Comparison of ENCODE assay signal across 9 mouse cellular contexts in the genomic region with DNA sequence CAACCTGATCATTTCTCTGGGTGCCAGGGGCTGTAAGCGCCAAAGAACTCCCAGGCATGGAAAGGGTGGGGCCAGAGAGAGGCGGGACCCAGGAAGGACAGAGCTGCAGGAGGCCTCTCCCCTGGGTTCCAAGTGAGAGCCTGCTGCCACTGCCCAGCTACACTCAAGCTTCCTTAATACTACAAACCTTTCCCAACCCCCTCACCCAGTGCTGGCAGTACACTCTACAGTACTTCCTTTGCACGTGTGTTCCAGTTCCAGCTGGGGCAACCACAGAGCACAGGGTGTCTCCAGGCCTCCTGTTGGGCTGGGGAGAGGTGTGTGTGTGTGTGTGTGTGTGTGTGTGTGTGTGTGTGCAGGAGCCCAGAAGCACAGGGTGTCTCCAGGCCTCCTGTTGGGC. TPM values are rescaled to one million over a fixed set of nuclear protein-coding genes. Genes with fewer than 3 reads are reported as not detected.
DNase-seq lines count a peak whose midpoint lies in the region; ATAC-seq and TF ChIP-seq lines count a peak whose summit lies in the region.
"Had no signal": no experiment of that assay in that cellular context is flagged by ENCODE, and none has a peak within 500 bp of the region (broad histone marks: within the 10 kb centered on the region; RNA-seq: fewer than 3 reads in every experiment).

No protein-coding gene starts in this region.

- peaks cover 3% of the 10 kb centered on the region; the same call in 1 of the 2 replicates for H3K27me3 ChIP-seq in hindbrain, embryonic 11.5 days (ENCODE audit: control insufficient read depth, insufficient read depth, low read length)
- H3K27me3 ChIP-seq in hindbrain, embryonic 14.5 days (ENCODE audit: control insufficient read depth, insufficient read depth, low read length): no peaks in the 10 kb centered on the region
- H3K27me3 ChIP-seq in liver, embryonic 14.5 days (ENCODE audit: control insufficient read depth, insufficient read depth, low read length): no peaks in the 10 kb centered on the region; the same call in 1 of the 2 replicates
- H3K27me3 ChIP-seq in neural tube, embryonic 15.5 days (replicated peaks): 0 out of 2 replicates have a peak, but pooled peaks cover 4% of the 10 kb centered on the region
- H3K27me3 ChIP-seq: Patski had no signal

- no peak for ATAC-seq in hindbrain, embryonic 11.5 days (ENCODE audit: low FRiP score)
- ATAC-seq in hindbrain, embryonic 14.5 days (ENCODE audit: low FRiP score): no peak
- ATAC-seq in hematopoietic stem cell, adult 5-6 weeks (replicated peaks in 1 of 2; ENCODE audit: insufficient read depth in 1 of 2, low FRiP score in 2 of 2, low TSS enrichment in 1 of 2, low read depth in 1 of 2, poor library complexity in 2 of 2, severe bottlenecking in 2 of 2): peak; percentile 85 to 90
- ATAC-seq in liver, embryonic 14.5 days (ENCODE audit: insufficient read depth): peak; percentile 33; the same call in 1 of the 2 replicates
- no peak for ATAC-seq in neural tube, embryonic 15.5 days (ENCODE audit: low FRiP score)
- ATAC-seq in cerebellum, adult (ENCODE audit: insufficient number of reproducible peaks, low FRiP score, low TSS enrichment): no peak
- ATAC-seq: Patski had no signal

- H3K36me3 ChIP-seq in hindbrain, embryonic 11.5 days (ENCODE audit: control insufficient read depth, insufficient read depth, low read length): no peaks in the 10 kb centered on the region
- no peaks in the 10 kb centered on the region for H3K36me3 ChIP-seq in hindbrain, embryonic 14.5 days (replicated peaks; ENCODE audit: control insufficient read depth, insufficient read depth)
- no peaks in the 10 kb centered on the region for H3K36me3 ChIP-seq in liver, embryonic 14.5 days (replicated peaks; ENCODE audit: control insufficient read depth, insufficient read depth, low read depth)
- no peaks in the 10 kb centered on the region for H3K36me3 ChIP-seq in neural tube, embryonic 15.5 days

- H3K9ac ChIP-seq in hindbrain, embryonic 11.5 days (ENCODE audit: low read depth, low read length): peak overlapping the region; percentile 11; the same call in 1 of the 2 replicates
- no peak overlapping the region; the same call in 1 of the 2 replicates for H3K9ac ChIP-seq in hindbrain, embryonic 14.5 days
- peak overlapping the region; percentile 27; the same call in 1 of the 2 replicates for H3K9ac ChIP-seq in liver, embryonic 14.5 days (replicated peaks)
- H3K9ac ChIP-seq in neural tube, embryonic 15.5 days (replicated peaks): 0 out of 2 replicates have a peak overlapping the region, but pooled peaks have one; percentile 5

- WGBS in hindbrain, embryonic 11.5 days: 49% methylated on average over 3 of the region's 3 CpGs
- 47% methylated on average over 3 of the region's 3 CpGs for WGBS in hindbrain, embryonic 14.5 days
- 18% methylated on average over 3 of the region's 3 CpGs for WGBS in liver, embryonic 14.5 days (ENCODE audit: insufficient replicate concordance)
- 38% methylated on average over 3 of the region's 3 CpGs for WGBS in neural tube, embryonic 15.5 days

- H3K4me2 ChIP-seq in hindbrain, embryonic 11.5 days (replicated peaks; ENCODE audit: low read depth, low read length): no peak overlapping the region
- H3K4me2 ChIP-seq in hindbrain, embryonic 14.5 days (replicated peaks): no peak overlapping the region
- no peak overlapping the region for H3K4me2 ChIP-seq in liver, embryonic 14.5 days (ENCODE audit: low read depth)
- no peak overlapping the region for H3K4me2 ChIP-seq in neural tube, embryonic 15.5 days

- no peak overlapping the region for H3K4me3 ChIP-seq in hindbrain, embryonic 11.5 days (ENCODE audit: low read depth, low read length)
- H3K4me3 ChIP-seq in hindbrain, embryonic 14.5 days (replicated peaks; ENCODE audit: low read length): no peak overlapping the region
- no peak overlapping the region for H3K4me3 ChIP-seq in liver, embryonic 14.5 days (ENCODE audit: insufficient read depth in 1 of 2, low read depth in 2 of 2, low read length in 2 of 2)
- H3K4me3 ChIP-seq in neural tube, embryonic 15.5 days (replicated peaks): no peak overlapping the region

- no peaks in the 10 kb centered on the region for H3K9me3 ChIP-seq in hindbrain, embryonic 11.5 days (ENCODE audit: control insufficient read depth, low read length)
- no peaks in the 10 kb centered on the region for H3K9me3 ChIP-seq in hindbrain, embryonic 14.5 days (ENCODE audit: control insufficient read depth, low read length)
- H3K9me3 ChIP-seq in liver, embryonic 14.5 days (ENCODE audit: control insufficient read depth, low read length): no peaks in the 10 kb centered on the region
- H3K9me3 ChIP-seq in neural tube, embryonic 15.5 days (replicated peaks): no peaks in the 10 kb centered on the region

- TF ChIP-seq EP300 in liver, embryonic 14.5 days (IDR thresholded peaks at IDR 0.05; ENCODE audit: low read depth): no peak

- no peak for TF ChIP-seq CTCF in liver, embryonic 14.5 days (IDR thresholded peaks at IDR 0.05; ENCODE audit: low read depth)

- no peak for DNase-seq in hindbrain, embryonic 11.5 days (ENCODE audit: low spot score)
- no peak for DNase-seq in hindbrain, embryonic 14.5 days (ENCODE audit: low spot score)
- DNase-seq in liver, embryonic 14.5 days (ENCODE audit: low read depth in 3 of 3, low spot score in 3 of 3): no peak
- no peak for DNase-seq in spleen, postnatal 36 days (ENCODE audit: low spot score in 2 of 2)
- DNase-seq in natural killer cell, adult 2 months (ENCODE audit: low spot score in 2 of 2): no peak

- peak overlapping the region; percentile 40; the same call in 1 of the 2 replicates for H3K27ac ChIP-seq in hindbrain, embryonic 11.5 days (ENCODE audit: low read depth, low read length)
- H3K27ac ChIP-seq in hindbrain, embryonic 14.5 days: no peak overlapping the region
- no peak overlapping the region for H3K27ac ChIP-seq in liver, embryonic 14.5 days
- peak overlapping the region; percentile 67 for H3K27ac ChIP-seq in neural tube, embryonic 15.5 days (replicated peaks)

- H3K4me1 ChIP-seq in hindbrain, embryonic 11.5 days (replicated peaks; ENCODE audit: control insufficient read depth, insufficient read depth, low read length): peaks cover 37% of the 10 kb centered on the region
- peaks cover 54% of the 10 kb centered on the region for H3K4me1 ChIP-seq in hindbrain, embryonic 14.5 days (replicated peaks; ENCODE audit: control insufficient read depth, insufficient read depth, low read length)
- H3K4me1 ChIP-seq in liver, embryonic 14.5 days (replicated peaks; ENCODE audit: control insufficient read depth in 2 of 2, insufficient read depth in 2 of 2, low read length in 1 of 2): peaks cover 27 to 28% of the 10 kb centered on the region in 2 experiments
- peaks cover 81% of the 10 kb centered on the region for H3K4me1 ChIP-seq in neural tube, embryonic 15.5 days

RNA-seq across cellular contexts. Expression of gene Gse1, which starts 56.8 kb away (rescaled TPM):
- 16.5 and 17.8 TPM in 2 replicates for polyA plus RNA-seq in hindbrain, embryonic 11.5 days (2014; fragmentation: Nextera tagmentation; extraction: Ambion mirVana)
- 18.8 and 23.9 TPM in 2 replicates for polyA plus RNA-seq in hindbrain, embryonic 14.5 days (2014; fragmentation: Nextera tagmentation; extraction: Ambion mirVana)
- total RNA-seq in hematopoietic stem cell, adult 5-6 weeks (2017): 16.6 and 21.2 TPM in 2 replicates
- polyA plus RNA-seq in liver, embryonic 14.5 days (2012; rRNA removed): 14.9 and 16.0 TPM in 2 replicates
- polyA plus RNA-seq in liver, embryonic 14.5 days (2014; fragmentation: Nextera tagmentation; extraction: Ambion mirVana): 11.4 and 13.9 TPM in 2 replicates
- 12.2 and 14.0 TPM in 2 replicates for polyA plus RNA-seq in neural tube, embryonic 15.5 days (2015; fragmentation: Nextera tagmentation; extraction: Ambion mirVana)

Comparison
In these comparisons a context has a peak if more than half of its experiments do, and no peak if none do; other contexts are left out.
1. H3K27ac ChIP-seq: peak in hindbrain, embryonic 11.5 days (single experiment) and neural tube, embryonic 15.5 days (single experiment); none in hindbrain, embryonic 14.5 days (single experiment) and liver, embryonic 14.5 days (single experiment).
2. ATAC-seq: peak in hematopoietic stem cell, adult 5-6 weeks (2 of 2) and liver, embryonic 14.5 days (single experiment); none in hindbrain, embryonic 11.5 days (single experiment), hindbrain, embryonic 14.5 days (single experiment), neural tube, embryonic 15.5 days (single experiment) and cerebellum, adult (single experiment).